Mouse (Mus musculus) T-helper 17 cell (primary cell): ENCODE measurements around the gene Map3k7cl.

ENCODE experiments used
- in situ Hi-C, 2 experiments: fragments of 300-600 bp; cut with MboI, MseI; formaldehyde crosslinking; loops; 1 replicate in 1 of 2; 2 replicates in 1 of 2; pipeline ENCODE4 v1.15.1; 2025; ENCODE audit warnings: high pct_unique_total_duplicates in 2 of 2

Map3k7cl gene

DNA sequence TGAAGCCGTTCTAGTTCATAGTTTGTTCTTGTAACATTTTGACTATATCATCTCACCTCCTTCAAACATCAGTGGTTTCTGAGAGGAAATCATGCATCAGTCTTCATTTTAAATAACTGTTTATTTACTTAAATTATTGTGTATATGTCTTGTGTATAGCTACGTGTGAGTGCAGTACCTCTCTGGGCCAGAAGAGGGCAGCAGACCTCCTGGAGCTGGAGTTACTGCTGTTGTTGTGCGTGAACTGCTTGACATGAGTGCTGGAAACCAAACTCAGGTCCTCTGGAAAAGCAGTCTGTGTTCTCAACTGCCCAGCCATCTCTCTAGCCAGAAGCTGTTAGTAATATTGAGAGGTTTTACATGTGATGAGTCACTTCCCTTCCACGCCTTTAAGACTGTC is 73.6 kb downstream of the Map3k7cl start:
- in situ Hi-C loops, result no loop called here

DNA sequence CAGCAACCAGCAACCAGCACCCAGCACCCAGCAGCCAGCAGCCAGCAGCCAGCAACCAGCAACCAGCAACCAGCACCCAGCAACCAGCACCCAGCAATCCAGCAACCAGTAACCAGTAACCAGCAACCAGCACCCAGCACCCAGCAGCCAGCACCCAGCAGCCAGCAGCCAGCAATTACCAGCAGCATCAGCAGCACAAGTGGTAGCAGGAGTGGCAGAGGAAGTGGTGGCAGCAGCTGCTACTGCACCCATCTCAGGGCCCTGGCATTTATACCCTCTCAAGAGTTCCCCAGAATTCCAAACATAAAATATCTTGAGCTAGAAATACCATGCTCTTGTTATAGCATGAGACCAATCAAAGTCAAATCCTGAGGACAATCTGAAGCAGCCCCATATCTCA is 81.6 kb downstream of the Map3k7cl start:
- in situ Hi-C loops, result no loop called here

DNA sequence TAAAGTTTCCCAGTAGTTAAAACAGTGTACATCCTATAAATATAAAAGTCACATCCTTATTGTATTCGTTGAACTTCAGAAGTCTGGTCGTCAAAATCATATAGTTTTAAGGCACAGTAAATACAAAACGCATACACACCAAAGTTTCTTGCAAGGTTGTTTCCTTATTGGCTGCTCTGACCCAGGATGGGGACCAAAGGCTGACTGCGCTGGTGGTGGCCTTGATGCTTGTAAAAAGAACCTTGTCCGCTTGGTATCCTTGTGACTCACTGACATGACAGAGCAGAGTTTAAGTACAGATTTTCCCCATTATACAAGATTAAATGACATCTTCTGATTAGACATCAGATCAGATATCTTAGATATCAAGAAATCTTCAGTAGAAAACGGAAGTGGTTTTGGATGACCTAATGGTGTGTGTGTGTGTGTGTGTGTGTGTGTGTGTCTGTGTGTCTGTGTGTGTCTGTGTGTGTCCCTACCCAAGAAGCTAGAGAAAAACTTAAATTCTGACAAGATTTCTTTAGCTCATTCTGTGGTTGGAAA is 82.2 kb downstream of the Map3k7cl start:
- in situ Hi-C loops, result no loop called here

DNA sequence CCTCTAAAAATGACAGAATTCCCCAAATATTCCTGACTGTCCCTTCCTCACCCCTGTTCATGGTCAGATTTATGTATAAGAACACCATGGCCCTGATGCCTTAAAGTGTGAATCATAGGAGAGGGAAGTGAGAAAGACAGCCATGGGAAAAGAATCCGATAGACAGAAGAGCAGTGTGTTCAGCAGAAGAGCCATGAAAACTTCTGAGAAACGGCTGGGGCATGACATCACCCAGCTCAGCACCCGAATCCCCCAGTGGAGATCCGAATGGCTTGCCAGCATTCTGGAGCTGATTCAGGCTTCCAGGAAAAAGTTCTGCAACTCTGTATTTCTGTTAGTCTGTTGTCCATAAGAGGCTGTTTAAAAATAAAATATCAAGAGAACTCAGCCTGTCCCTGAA is 82.7 kb downstream of the Map3k7cl start:
- in situ Hi-C loops, result no loop called here

DNA sequence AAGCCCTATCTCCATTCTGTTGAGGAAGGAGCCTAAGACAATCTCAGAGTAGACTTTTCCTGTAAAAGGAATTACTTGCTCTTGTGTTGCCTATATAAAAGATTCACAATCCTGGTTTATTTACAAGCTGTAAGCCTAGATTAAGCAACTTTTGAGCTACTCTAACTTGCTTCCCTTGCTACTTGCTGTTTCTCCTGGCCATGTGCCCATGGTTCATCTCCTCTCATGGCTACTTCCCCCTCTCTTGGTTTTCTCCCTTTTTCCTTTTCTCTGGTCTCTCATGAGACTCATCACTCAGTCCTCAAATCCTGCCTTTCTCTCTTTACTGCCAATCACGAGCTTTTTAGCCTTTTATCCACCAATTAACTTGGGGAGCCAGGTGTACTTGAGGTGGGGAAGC is 85.0 kb downstream of the Map3k7cl start:
- in situ Hi-C loops, result no loop called here

DNA sequence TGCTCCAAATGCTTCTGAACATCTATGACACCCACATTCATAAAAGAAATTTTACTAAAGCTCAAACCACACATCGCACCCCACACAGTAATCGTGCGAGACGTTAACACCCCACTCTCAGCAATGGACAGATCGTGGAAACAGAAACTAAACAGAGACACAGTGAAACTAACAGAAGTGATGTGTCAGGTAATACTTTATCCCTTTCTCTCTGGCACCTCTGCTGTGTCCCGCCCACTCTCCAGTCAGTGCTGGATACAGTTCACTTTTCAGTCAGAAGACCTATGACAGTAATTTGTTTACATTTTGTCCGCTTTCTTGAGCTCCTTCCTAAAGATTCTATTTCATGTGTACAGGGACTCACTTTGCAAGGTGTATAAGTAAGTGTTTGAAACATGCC is 89.1 kb downstream of the Map3k7cl start:
- in situ Hi-C loops, result no loop called here

DNA sequence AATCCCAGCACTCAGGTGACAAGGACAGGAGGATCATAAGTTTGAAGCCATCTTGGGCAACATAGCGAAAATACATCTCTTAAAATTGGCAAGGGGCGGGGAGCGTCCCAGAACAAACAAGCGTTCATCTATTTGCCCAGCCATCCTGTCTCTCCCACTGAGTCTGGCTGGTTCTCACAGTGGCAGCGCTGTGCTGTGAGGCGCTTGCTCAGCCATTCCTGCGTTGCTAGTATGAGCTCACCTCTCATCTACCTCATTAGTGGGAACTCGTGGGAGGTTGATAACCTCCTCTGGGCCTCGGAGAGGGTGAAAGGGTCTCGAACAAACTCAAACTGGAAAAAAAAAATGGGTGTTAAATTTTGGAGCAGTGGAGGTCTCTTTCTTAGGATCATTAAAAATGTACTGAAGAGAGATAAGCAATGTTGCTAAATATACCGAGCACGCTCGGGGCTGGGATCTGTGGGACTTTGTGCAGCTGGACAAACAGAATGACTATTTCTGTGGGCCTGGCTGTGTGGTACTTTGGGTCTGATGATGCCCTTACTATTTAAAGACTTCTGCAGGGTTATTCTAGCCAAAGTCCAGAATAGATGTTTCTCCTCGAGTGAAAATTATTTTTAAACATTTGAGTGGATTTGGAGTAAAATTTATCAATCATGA is 91.1 kb downstream of the Map3k7cl start:
- in situ Hi-C loops, result no loop called here
